Mouse (Mus musculus): ENCODE measurements around the gene Ly6g5c. TPM values are rescaled to one million over a fixed set of nuclear protein-coding genes. Genes with fewer than 3 reads are reported as not detected.

Ly6g5c gene
- total RNA-seq, 1 experiment from 2014 or later = not detected

Other genes starting within 250 kb of the Ly6g5c start
- gene Cfb, start 245.8 kb upstream of the Ly6g5c start, total RNA-seq (2023; ENCODE audit: inconsistent age) = 0.54 TPM in 1 of 4 replicates, not detected in the others
- gene Zbtb12, start 228.8 kb upstream of the Ly6g5c start, total RNA-seq (2023; ENCODE audit: inconsistent age) = 11.1 to 11.4 TPM (median 11.2 TPM) in 4 replicates
- gene Gm20547, start 226.2 kb upstream of the Ly6g5c start, total RNA-seq (2023; ENCODE audit: inconsistent age) = 0.27 TPM in 1 of 4 replicates, not detected in the others
- gene C2, start 210.0 kb upstream of the Ly6g5c start, total RNA-seq (2023; ENCODE audit: inconsistent age) = 1.8 to 3.4 TPM (median 2.8 TPM) in 4 replicates
- 152 to 164 TPM (median 157 TPM) in 4 replicates for gene Ehmt2, start 209.8 kb upstream of the Ly6g5c start, total RNA-seq (2023; ENCODE audit: inconsistent age)
- not detected in 4 replicates for gene Slc44a4, start 193.8 kb upstream of the Ly6g5c start, total RNA-seq (2023; ENCODE audit: inconsistent age)
- gene Neu1, start 177.0 kb upstream of the Ly6g5c start, total RNA-seq (2023; ENCODE audit: inconsistent age) = 94.9 to 102 TPM (median 98.6 TPM) in 4 replicates
- 17.8 to 62.2 TPM (median 28.7 TPM) in 4 replicates for gene Hspa1b, start 149.0 kb upstream of the Ly6g5c start, total RNA-seq (2023; ENCODE audit: inconsistent age)
- gene Gm20481, start 138.4 kb upstream of the Ly6g5c start, total RNA-seq (2023; ENCODE audit: inconsistent age) = not detected in 4 replicates
- gene Hspa1a, start 136.1 kb upstream of the Ly6g5c start, total RNA-seq (2023; ENCODE audit: inconsistent age) = 10.4 to 29.3 TPM (median 20.1 TPM) in 4 replicates
- gene Hspa1l, start 135.6 kb upstream of the Ly6g5c start, total RNA-seq (2023; ENCODE audit: inconsistent age) = 0.21 to 0.38 TPM in 2 of 4 replicates, not detected in the others
- gene Lsm2, start 126.4 kb upstream of the Ly6g5c start, total RNA-seq (2023; ENCODE audit: inconsistent age) = 30.0 to 37.2 TPM (median 32.0 TPM) in 4 replicates
- gene Vars, start 107.3 kb upstream of the Ly6g5c start, total RNA-seq (2023; ENCODE audit: inconsistent age) = 269 to 300 TPM (median 290 TPM) in 4 replicates
- 0.16 to 0.54 TPM (median 0.25 TPM) in 4 replicates for gene Vwa7, start 91.7 kb upstream of the Ly6g5c start, total RNA-seq (2023; ENCODE audit: inconsistent age)
- 3.4 to 6.4 TPM (median 4.6 TPM) in 4 replicates for gene Sapcd1, start 80.3 kb upstream of the Ly6g5c start, total RNA-seq (2023; ENCODE audit: inconsistent age)
- gene Msh5, start 61.5 kb upstream of the Ly6g5c start, total RNA-seq (2023; ENCODE audit: inconsistent age) = 6.1 to 10.5 TPM (median 9.2 TPM) in 4 replicates
- gene Clic1, start 58.3 kb upstream of the Ly6g5c start, total RNA-seq (2023; ENCODE audit: inconsistent age) = 196 to 218 TPM (median 210 TPM) in 4 replicates
- 2.6 to 4.8 TPM (median 4.2 TPM) in 4 replicates for gene Ddah2, start 49.2 kb upstream of the Ly6g5c start, total RNA-seq (2023; ENCODE audit: inconsistent age)
- not detected in 4 replicates for gene Ly6g6c, start 42.9 kb upstream of the Ly6g5c start, total RNA-seq (2023; ENCODE audit: inconsistent age)
- 0.45 TPM in 1 of 4 replicates, not detected in the others for gene Mpig6b, start 42.1 kb upstream of the Ly6g5c start, total RNA-seq (2023; ENCODE audit: inconsistent age)
- gene Ly6g6e, start 31.4 kb upstream of the Ly6g5c start, total RNA-seq (2023; ENCODE audit: inconsistent age) = not detected in 4 replicates
- not detected in 4 replicates for gene Ly6g6d, start 30.2 kb upstream of the Ly6g5c start, total RNA-seq (2023; ENCODE audit: inconsistent age)
- not detected in 4 replicates for gene Ly6g6f, start 22.7 kb upstream of the Ly6g5c start, total RNA-seq (2023; ENCODE audit: inconsistent age)
- gene Abhd16a, start 19.0 kb upstream of the Ly6g5c start, total RNA-seq (2023; ENCODE audit: inconsistent age) = 76.3 to 80.8 TPM (median 77.2 TPM) in 4 replicates
- 0.93 to 1.6 TPM (median 1.2 TPM) in 4 replicates for gene Ly6g5b, start 7.1 kb downstream of the Ly6g5c start, total RNA-seq (2023; ENCODE audit: inconsistent age)
- 24.7 to 31.8 TPM (median 30.3 TPM) in 4 replicates for gene Gpank1, start 13.2 kb downstream of the Ly6g5c start, total RNA-seq (2023; ENCODE audit: inconsistent age)
- gene Csnk2b, start 13.8 kb downstream of the Ly6g5c start, total RNA-seq (2023; ENCODE audit: inconsistent age) = 121 to 143 TPM (median 135 TPM) in 4 replicates
- gene D17H6S53E, start 18.1 kb downstream of the Ly6g5c start, total RNA-seq (2023; ENCODE audit: inconsistent age) = 10.6 to 19.4 TPM (median 13.7 TPM) in 4 replicates
- 0.51 to 2.8 TPM (median 0.69 TPM) in 3 of 4 replicates, not detected in the other for gene Apom, start 23.8 kb downstream of the Ly6g5c start, total RNA-seq (2023; ENCODE audit: inconsistent age)
- gene Bag6, start 26.9 kb downstream of the Ly6g5c start, total RNA-seq (2023; ENCODE audit: inconsistent age) = 446 to 480 TPM (median 464 TPM) in 4 replicates
- 328 to 347 TPM (median 341 TPM) in 4 replicates for gene Prrc2a, start 56.6 kb downstream of the Ly6g5c start, total RNA-seq (2023; ENCODE audit: inconsistent age)
- 4.4 to 9.9 TPM (median 8.0 TPM) in 4 replicates for gene Aif1, start 67.8 kb downstream of the Ly6g5c start, total RNA-seq (2023; ENCODE audit: inconsistent age)
- 38.1 to 43.3 TPM (median 40.2 TPM) in 4 replicates for gene Lst1, start 80.2 kb downstream of the Ly6g5c start, total RNA-seq (2023; ENCODE audit: inconsistent age)
- gene Ltb, start 86.2 kb downstream of the Ly6g5c start, total RNA-seq (2023; ENCODE audit: inconsistent age) = 564 to 668 TPM (median 599 TPM) in 4 replicates
- 9.9 to 12.7 TPM (median 11.2 TPM) in 4 replicates for gene Tnf, start 93.7 kb downstream of the Ly6g5c start, total RNA-seq (2023; ENCODE audit: inconsistent age)
- 31.8 to 44.1 TPM (median 36.1 TPM) in 4 replicates for gene Lta, start 97.1 kb downstream of the Ly6g5c start, total RNA-seq (2023; ENCODE audit: inconsistent age)
- gene Gm16181, start 112.6 kb downstream of the Ly6g5c start, total RNA-seq (2023; ENCODE audit: inconsistent age) = not detected in 4 replicates
- 1.6 to 2.5 TPM (median 2.1 TPM) in 4 replicates for gene Atp6v1g2, start 125.4 kb downstream of the Ly6g5c start, total RNA-seq (2023; ENCODE audit: inconsistent age)
- 13.3 to 15.9 TPM (median 13.7 TPM) in 4 replicates for gene Nfkbil1, start 127.5 kb downstream of the Ly6g5c start, total RNA-seq (2023; ENCODE audit: inconsistent age)
- 432 to 470 TPM (median 447 TPM) in 4 replicates for gene Ddx39b, start 133.5 kb downstream of the Ly6g5c start, total RNA-seq (2023; ENCODE audit: inconsistent age)
- 1,753 to 1,919 TPM (median 1,880 TPM) in 4 replicates for gene H2-D1, start 154.5 kb downstream of the Ly6g5c start, total RNA-seq (2023; ENCODE audit: inconsistent age)
- 11.8 to 16.3 TPM (median 15.1 TPM) in 4 replicates for gene H2-Q1, start 212.1 kb downstream of the Ly6g5c start, total RNA-seq (2023; ENCODE audit: inconsistent age)
- 6.7 to 12.2 TPM (median 10.3 TPM) in 4 replicates for gene H2-Q2, start 234.0 kb downstream of the Ly6g5c start, total RNA-seq (2023; ENCODE audit: inconsistent age)

All from B cell, adult (primary cell).